Comparison of ENCODE assay signal across 15 mouse cellular contexts in the genomic region with DNA sequence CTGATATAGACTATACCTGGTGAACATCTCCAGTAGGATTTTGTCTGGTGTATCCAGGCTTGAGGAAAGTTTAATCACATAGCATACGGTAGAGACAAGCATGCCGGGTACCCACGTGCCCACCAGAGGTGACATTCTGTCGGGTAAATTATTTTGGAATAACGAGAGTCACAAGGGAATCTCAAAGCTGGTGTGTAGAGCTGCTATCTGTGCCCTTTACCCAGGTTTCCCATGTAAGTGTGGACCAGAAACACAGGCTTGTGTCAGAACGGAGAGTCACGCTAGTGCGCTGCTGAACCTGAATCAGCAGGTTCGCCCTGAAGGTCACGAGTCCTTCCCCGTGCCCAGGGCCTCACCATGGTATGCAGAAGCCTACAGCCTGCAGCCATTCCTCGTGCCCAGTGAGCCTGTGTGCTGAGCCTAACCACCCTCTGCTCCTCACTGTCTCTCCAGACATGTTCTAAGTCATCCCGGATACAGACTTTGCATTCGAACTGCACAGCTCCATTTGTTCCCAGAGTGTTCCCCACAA. TPM values are rescaled to one million over a fixed set of nuclear protein-coding genes. Genes with fewer than 3 reads are reported as not detected.
DNase-seq lines count a peak whose midpoint lies in the region; ATAC-seq lines count a peak whose summit lies in the region.
"Had no signal": no experiment of that assay in that cellular context is flagged by ENCODE, and none has a peak within 500 bp of the region (broad histone marks: within the 10 kb centered on the region; RNA-seq: fewer than 3 reads in every experiment).

No protein-coding gene starts in this region.

- H3K4me1 ChIP-seq in heart, embryonic 15.5 days (replicated peaks), result peaks cover 78% of the 10 kb centered on the region
- H3K4me1 ChIP-seq in hindbrain, embryonic 11.5 days (replicated peaks; ENCODE audit: control insufficient read depth, insufficient read depth, low read length), result peaks cover 14% of the 10 kb centered on the region

- H3K4me2 ChIP-seq in heart, embryonic 15.5 days, result 0 out of 2 replicates have a peak overlapping the region, but pooled peaks have one; percentile 3
- H3K4me2 ChIP-seq in hindbrain, embryonic 11.5 days (replicated peaks; ENCODE audit: low read depth, low read length), result no peak overlapping the region
- H3K4me2 ChIP-seq: lung, embryonic 15.5 days; stomach, embryonic 15.5 days had no signal

- 0 out of 2 replicates have a peak overlapping the region, but pooled peaks have one; percentile 14 for H3K9ac ChIP-seq in heart, embryonic 15.5 days
- no peak overlapping the region for H3K9ac ChIP-seq in hindbrain, embryonic 11.5 days (ENCODE audit: low read depth, low read length)
- H3K9ac ChIP-seq: lung, embryonic 15.5 days; stomach, embryonic 15.5 days had no signal

- 0 out of 2 replicates have a peak, but pooled peaks have one; percentile 15 for ATAC-seq in heart, embryonic 15.5 days (replicated peaks; ENCODE audit: insufficient number of reproducible peaks, insufficient read depth, low FRiP score, low read depth)
- no peak for ATAC-seq in hindbrain, embryonic 11.5 days (ENCODE audit: low FRiP score)
- ATAC-seq: hindbrain, postnatal 0 days had no signal

- intact Hi-C loops in heart, postnatal 14 days (cut with DNase I), result no loop called here
- intact Hi-C loops in heart, postnatal 10 days (cut with DNase I), result no loop called here

- no peak overlapping the region for H3K4me3 ChIP-seq in heart, embryonic 15.5 days
- no peak overlapping the region for H3K4me3 ChIP-seq in hindbrain, embryonic 11.5 days (ENCODE audit: low read depth, low read length)
- H3K4me3 ChIP-seq: lung, embryonic 15.5 days; myocyte; stomach, embryonic 15.5 days had no signal

- no peaks in the 10 kb centered on the region for H3K9me3 ChIP-seq in heart, embryonic 15.5 days (replicated peaks)
- H3K9me3 ChIP-seq in hindbrain, embryonic 11.5 days (ENCODE audit: control insufficient read depth, low read length), result no peaks in the 10 kb centered on the region
- H3K9me3 ChIP-seq: lung, embryonic 15.5 days; stomach, embryonic 15.5 days had no signal

- H3K27ac ChIP-seq in heart, embryonic 15.5 days, result peak overlapping the region; percentile 72
- H3K27ac ChIP-seq in hindbrain, embryonic 11.5 days (ENCODE audit: low read depth, low read length), result no peak overlapping the region
- H3K27ac ChIP-seq: hindbrain, postnatal 0 days; lung, embryonic 15.5 days; stomach, embryonic 15.5 days had no signal

- DNase-seq in heart, postnatal 14 days, result no peak
- DNase-seq in heart, postnatal 10 days, result peak; percentile 42 to 53
- DNase-seq in kidney, adult 18-20 months, result peak; percentile 78
- DNase-seq in kidney, postnatal 4 days, result peak; percentile 55 to 74
- DNase-seq in hindbrain, embryonic 11.5 days (ENCODE audit: low spot score), result no peak
- no peak for DNase-seq in lung, adult 18-20 months
- DNase-seq: gastrocnemius, postnatal 14 days; thymus, postnatal 4 days had no signal

- no peaks in the 10 kb centered on the region for H3K27me3 ChIP-seq in heart, embryonic 15.5 days
- peaks cover 16% of the 10 kb centered on the region for H3K27me3 ChIP-seq in hindbrain, embryonic 11.5 days (ENCODE audit: control insufficient read depth, insufficient read depth, low read length)
- H3K27me3 ChIP-seq: CH12.LX; lung, embryonic 15.5 days; stomach, embryonic 15.5 days had no signal

- WGBS in heart, embryonic 15.5 days, result 49% methylated on average over 14 of the region's 14 CpGs
- WGBS in hindbrain, embryonic 11.5 days, result 84% methylated on average over 14 of the region's 14 CpGs

- H3K36me3 ChIP-seq in heart, embryonic 15.5 days, result no peaks in the 10 kb centered on the region
- no peaks in the 10 kb centered on the region for H3K36me3 ChIP-seq in hindbrain, embryonic 11.5 days (ENCODE audit: control insufficient read depth, insufficient read depth, low read length)
- H3K36me3 ChIP-seq: lung, embryonic 15.5 days; stomach, embryonic 15.5 days had no signal

RNA-seq across cellular contexts. Expression of a gene that starts 10.2 kb away (rescaled TPM):
- 31.3 and 35.1 TPM in 2 replicates for polyA plus RNA-seq in heart, embryonic 15.5 days (2015; fragmentation: Nextera tagmentation; extraction: Ambion mirVana)
- total RNA-seq in heart, postnatal 14 days (2021), result 1 to 10 TPM; 1.7 to 2.6 TPM
- 1 to 10 TPM; 4.0 to 4.6 TPM for total RNA-seq in heart, postnatal 10 days (2021)
- 16.6 and 17.9 TPM in 2 replicates for polyA plus RNA-seq in hindbrain, embryonic 11.5 days (2014; fragmentation: Nextera tagmentation; extraction: Ambion mirVana)
- total RNA-seq: megakaryocyte-erythroid progenitor cell, adult 5-6 weeks had no signal
- polyA plus RNA-seq: myocyte had no signal

RNA-seq across cellular contexts. Expression of a gene that starts 47.5 kb away (rescaled TPM):
- 0.74 TPM in 1 of 2 replicates, not detected in the other for polyA plus RNA-seq in heart, embryonic 15.5 days (2015; fragmentation: Nextera tagmentation; extraction: Ambion mirVana)
- total RNA-seq in heart, postnatal 14 days (2021), result under 1 TPM; 0.07 to 0.93 TPM
- not detected for total RNA-seq in heart, postnatal 10 days (2021)
- 0.71 and 0.74 TPM in 2 replicates for polyA plus RNA-seq in hindbrain, embryonic 11.5 days (2014; fragmentation: Nextera tagmentation; extraction: Ambion mirVana)
- polyA plus RNA-seq: myocyte had no signal

Comparison
In these comparisons a context has a peak if more than half of its experiments do, and no peak if none do; other contexts are left out.
1. DNase-seq: peak in heart, postnatal 10 days (2 of 2), kidney, adult 18-20 months (single experiment) and kidney, postnatal 4 days (2 of 2); none in heart, postnatal 14 days (0 of 2), hindbrain, embryonic 11.5 days (single experiment) and lung, adult 18-20 months (0 of 2).